Mouse (Mus musculus) hindbrain, embryonic 14.5 days (tissue): ENCODE measurements around the gene Sh3d21. TPM values are rescaled to one million over a fixed set of nuclear protein-coding genes. Genes with fewer than 3 reads are reported as not detected.

ENCODE experiments used
- ATAC-seq: fragments of 200-750 bp; cut with Nextera tagmentation; 2 replicates; pipeline ENCODE4 v1.8.0; 2017; ENCODE audit warnings: moderate number of reproducible peaks, mild to moderate bottlenecking, moderate TSS enrichment, moderate library complexity; ENCODE audit not compliant: low FRiP score
- DNase-seq: peaks from one replicate; pipeline ENCODE4 v3.0.0-alpha.2; 2015; ENCODE audit warnings: low spot score
- H3K27ac ChIP-seq: fragments of 300-500 bp; sonication (generic); 2 replicates; pipeline ENCODE4 v1.5.1; 2014; ENCODE audit warnings: mild to moderate bottlenecking, moderate library complexity
- H3K27me3 ChIP-seq: fragments of 300-500 bp; sonication (generic); 2 replicates; pipeline ENCODE4 v1.6.1; 2014; ENCODE audit warnings: mild to moderate bottlenecking, low read length, mixed read lengths; ENCODE audit not compliant: control insufficient read depth, insufficient read depth
- H3K36me3 ChIP-seq: fragments of 300-500 bp; sonication (generic); replicated peaks from 2 replicates; pipeline ENCODE4 v1.6.1; 2014; ENCODE audit not compliant: control insufficient read depth, insufficient read depth
- H3K4me1 ChIP-seq: fragments of 300-500 bp; sonication (generic); replicated peaks from 2 replicates; pipeline ENCODE4 v1.6.1; 2014; ENCODE audit warnings: antibody characterized with exemption, low read length, mixed read lengths; ENCODE audit not compliant: control insufficient read depth, insufficient read depth
- H3K4me2 ChIP-seq: fragments of 300-500 bp; sonication (generic); replicated peaks from 2 replicates; pipeline ENCODE4 v1.6.1; 2014; ENCODE audit warnings: mild to moderate bottlenecking, moderate library complexity
- H3K4me3 ChIP-seq: fragments of 300-500 bp; sonication (generic); replicated peaks from 2 replicates; pipeline ENCODE4 v1.5.1; 2014; ENCODE audit warnings: mild to moderate bottlenecking, low read length
- H3K9ac ChIP-seq: fragments of 300-500 bp; sonication (generic); 2 replicates; pipeline ENCODE4 v1.6.1; 2014
- H3K9me3 ChIP-seq: fragments of 300-500 bp; sonication (generic); 2 replicates; pipeline ENCODE4 v1.6.1; 2016; ENCODE audit warnings: low read length; ENCODE audit not compliant: control insufficient read depth
- WGBS: fragments of 180-500 bp; shearing (Covaris S2); extraction: QIAGEN DNeasy Blood & Tissue Kit; methylation state at CpG from one replicate; pipeline ENCODE4 v1.1.7; 2014; 5-methylcytosine and 5-hydroxymethylcytosine counted together
- polyA plus RNA-seq: library from polyadenylated mRNA; unstranded; fragments of >200 nt; fragmentation: Nextera tagmentation; extraction: Ambion mirVana; gene quantifications from 2 replicates; pipeline ENCODE4 v1.2.1, GENCODE M21; 2014

The Sh3d21 gene
- polyA plus RNA-seq, 1 experiment from 2014 or later: 1.1 TPM

- peaks cover 7% of the 10 kb centered on the region; the same call in 1 of the 2 replicates for H3K4me1 ChIP-seq
- no peak overlapping the region for H3K27ac ChIP-seq
- ATAC-seq (no peak), DNase-seq (no peak)
- no peak overlapping the region for H3K4me2 ChIP-seq
- no peak overlapping the region for H3K9ac ChIP-seq
- H3K4me3 ChIP-seq: no peak overlapping the region
- peaks cover 11% of the 10 kb centered on the region; the same call in 1 of the 2 replicates for H3K9me3 ChIP-seq
- H3K27me3 ChIP-seq: no peaks in the 10 kb centered on the region
- WGBS: 97% methylated on average over 2 of the region's 2 CpGs
- H3K36me3 ChIP-seq: peaks cover 25% of the 10 kb centered on the region
These were observed 42.8 kb downstream of the Sh3d21 start for GRCm38 (mm10) chr4:126120506-126120905.

- 83% methylated on average over 5 of the region's 5 CpGs for WGBS
- no peak overlapping the region for H3K27ac ChIP-seq
- H3K27me3 ChIP-seq: no peaks in the 10 kb centered on the region
- no peak overlapping the region for H3K4me3 ChIP-seq
- peaks cover 20% of the 10 kb centered on the region for H3K36me3 ChIP-seq
- no peak overlapping the region for H3K9ac ChIP-seq
- H3K4me2 ChIP-seq: no peak overlapping the region
- ATAC-seq: no peak
- no peak for DNase-seq
- H3K9me3 ChIP-seq: peaks cover 11% of the 10 kb centered on the region; the same call in 1 of the 2 replicates
- H3K4me1 ChIP-seq: peaks cover 10% of the 10 kb centered on the region; the same call in 1 of the 2 replicates
These were observed 43.2 kb downstream of the Sh3d21 start for GRCm38 (mm10) chr4:126120052-126120451.

- 79% methylated on average over 1 of the region's 1 CpGs for WGBS
- Histone ChIP-seq H3K9me3 (peaks cover 11% of the 10 kb centered on the region; the same call in 1 of the 2 replicates), H3K27me3 (no peaks in the 10 kb centered on the region), H3K36me3 (peaks cover 10% of the 10 kb centered on the region), H3K9ac (no peak overlapping the region), H3K4me1 (peaks cover 10% of the 10 kb centered on the region; the same call in 1 of the 2 replicates), H3K4me2 (no peak overlapping the region), H3K27ac (no peak overlapping the region), H3K4me3 (no peak overlapping the region)
- DNase-seq: no peak
- ATAC-seq: no peak
These were observed 44.2 kb downstream of the Sh3d21 start for GRCm38 (mm10) chr4:126119051-126119450.

- 67% methylated on average over 4 of the region's 4 CpGs for WGBS
- Histone ChIP-seq H3K4me2 (no peak overlapping the region), H3K9ac (no peak overlapping the region), H3K27me3 (no peaks in the 10 kb centered on the region), H3K4me1 (peaks cover 10% of the 10 kb centered on the region; the same call in 1 of the 2 replicates), H3K4me3 (no peak overlapping the region), H3K27ac (no peak overlapping the region), H3K9me3 (peaks cover 11% of the 10 kb centered on the region; the same call in 1 of the 2 replicates), H3K36me3 (peaks cover 6% of the 10 kb centered on the region)
- ATAC-seq: no peak
- DNase-seq: no peak
These were observed 44.6 kb downstream of the Sh3d21 start for GRCm38 (mm10) chr4:126118651-126119050.

GRCm38 (mm10) chr4:126117116-126117515 lies 46.2 kb downstream of the Sh3d21 start:
- 85% methylated on average over 8 of the region's 8 CpGs for WGBS
- DNase-seq: no peak
- no peak for ATAC-seq

GRCm38 (mm10) chr4:126115871-126116521 lies 47.3 kb downstream of the Sh3d21 start:
- DNase-seq: no peak
- H3K9me3 ChIP-seq: peaks cover 1% of the 10 kb centered on the region; the same call in 1 of the 2 replicates
- ATAC-seq: no peak
- peaks cover 20% of the 10 kb centered on the region for H3K4me1 ChIP-seq
- no peak overlapping the region for H3K4me3 ChIP-seq
- H3K36me3 ChIP-seq: 0 out of 2 replicates have a peak, but pooled peaks cover 2% of the 10 kb centered on the region
- 77% methylated on average over 6 of the region's 6 CpGs for WGBS
- H3K9ac ChIP-seq: no peak overlapping the region
- no peak overlapping the region for H3K4me2 ChIP-seq
- H3K27ac ChIP-seq: no peak overlapping the region
- no peaks in the 10 kb centered on the region for H3K27me3 ChIP-seq

More at GRCm38 (mm10) chr4:126117116-126117515, 46.2 kb downstream of the Sh3d21 start:
- Histone ChIP-seq H3K4me3 (no peak overlapping the region), H3K27ac (no peak overlapping the region; the same call in 1 of the 2 replicates), H3K4me2 (no peak overlapping the region), H3K9me3 (peaks cover 11% of the 10 kb centered on the region; the same call in 1 of the 2 replicates), H3K27me3 (no peaks in the 10 kb centered on the region), H3K36me3 (peaks cover 6% of the 10 kb centered on the region; the same call in 1 of the 2 replicates), H3K9ac (no peak overlapping the region), H3K4me1 (peaks cover 15% of the 10 kb centered on the region; the same call in 1 of the 2 replicates)

GRCm38 (mm10) chr4:126115411-126115810 lies 47.9 kb downstream of the Sh3d21 start:
- H3K27ac ChIP-seq: no peak overlapping the region
- no peaks in the 10 kb centered on the region for H3K9me3 ChIP-seq
- ATAC-seq (no peak), DNase-seq (no peak)
- H3K9ac ChIP-seq: no peak overlapping the region
- peaks cover 26% of the 10 kb centered on the region for H3K4me1 ChIP-seq
- H3K27me3 ChIP-seq: no peaks in the 10 kb centered on the region
- H3K4me3 ChIP-seq: no peak overlapping the region
- H3K36me3 ChIP-seq: no peaks in the 10 kb centered on the region
- 83% methylated on average over 9 of the region's 9 CpGs for WGBS
- no peak overlapping the region for H3K4me2 ChIP-seq

- no peaks in the 10 kb centered on the region for H3K27me3 ChIP-seq
- no peaks in the 10 kb centered on the region for H3K9me3 ChIP-seq
- WGBS: 23% methylated on average over 6 of the region's 6 CpGs
These were observed 49.3 kb downstream of the Sh3d21 start for GRCm38 (mm10) chr4:126113943-126114342.

GRCm38 (mm10) chr4:126113243-126113642 lies 50.0 kb downstream of the Sh3d21 start:
- Histone ChIP-seq H3K27ac (no peak overlapping the region), H3K9ac (no peak overlapping the region), H3K4me3 (no peak overlapping the region), H3K4me1 (peaks cover 40% of the 10 kb centered on the region), H3K36me3 (no peaks in the 10 kb centered on the region), H3K9me3 (no peaks in the 10 kb centered on the region), H3K27me3 (no peaks in the 10 kb centered on the region), H3K4me2 (no peak overlapping the region)
- DNase-seq (no peak), ATAC-seq (no peak)
- 65% methylated on average over 4 of the region's 4 CpGs for WGBS

More at GRCm38 (mm10) chr4:126113943-126114342, 49.3 kb downstream of the Sh3d21 start:
- no peak overlapping the region for H3K4me2 ChIP-seq
- H3K27ac ChIP-seq: no peak overlapping the region
- no peak overlapping the region for H3K9ac ChIP-seq
- no peaks in the 10 kb centered on the region for H3K36me3 ChIP-seq
- H3K4me1 ChIP-seq: peaks cover 33% of the 10 kb centered on the region
- DNase-seq (no peak), ATAC-seq (no peak)
- H3K4me3 ChIP-seq: no peak overlapping the region
